Mouse (Mus musculus) kidney, postnatal 0 days (tissue): ENCODE results near the gene Slc39a7. TPM values are rescaled to one million over a fixed set of nuclear protein-coding genes. Genes with fewer than 3 reads are reported as not detected.
"Not testable (repeated sequence)": the region's sequence is repeated elsewhere in the genome, so short reads cannot be mapped to it uniquely, and the experiment has no call there.

ENCODE experiments used
- ATAC-seq: fragments of 200-750 bp; cut with Nextera tagmentation; replicated peaks from 2 replicates; pipeline ENCODE4 v1.8.0; 2017; ENCODE audit warnings: low read depth, moderate number of reproducible peaks, moderate TSS enrichment, moderate library complexity; ENCODE audit not compliant: low FRiP score
- DNase-seq: peaks from one replicate; pipeline ENCODE4 v3.0.0-alpha.2; 2016; ENCODE audit warnings: low spot score
- H3K27ac ChIP-seq: fragments of 300-500 bp; sonication (generic); 2 replicates; pipeline ENCODE4 v1.5.1; 2014; ENCODE audit warnings: mild to moderate bottlenecking
- H3K27me3 ChIP-seq: fragments of 300-500 bp; sonication (generic); 2 replicates; pipeline ENCODE4 v1.6.1; 2014; ENCODE audit warnings: low read length, mixed read lengths; ENCODE audit not compliant: insufficient read depth
- H3K36me3 ChIP-seq: fragments of 300-500 bp; sonication (generic); 2 replicates; pipeline ENCODE4 v1.6.1; 2014; ENCODE audit warnings: low read length, mixed read lengths; ENCODE audit not compliant: insufficient read depth
- H3K4me1 ChIP-seq: fragments of 300-500 bp; sonication (generic); replicated peaks from 2 replicates; pipeline ENCODE4 v1.6.1; 2014; ENCODE audit warnings: antibody characterized with exemption, low read length, mixed read lengths; ENCODE audit not compliant: insufficient read depth
- H3K4me2 ChIP-seq: fragments of 300-500 bp; sonication (generic); 2 replicates; pipeline ENCODE4 v1.6.1; 2014; ENCODE audit warnings: mild to moderate bottlenecking, low read length, moderate library complexity, mixed read lengths
- H3K4me3 ChIP-seq: fragments of 300-500 bp; sonication (generic); replicated peaks from 2 replicates; pipeline ENCODE4 v1.5.1; 2014; ENCODE audit warnings: low read depth, low read length
- H3K9ac ChIP-seq: fragments of 300-500 bp; sonication (generic); 2 replicates; pipeline ENCODE4 v1.6.1; 2014; ENCODE audit warnings: low read depth, low read length
- H3K9me3 ChIP-seq: fragments of 300-500 bp; sonication (generic); replicated peaks from 2 replicates; pipeline ENCODE4 v1.6.1; 2016; ENCODE audit warnings: low read length, inconsistent platforms, mixed read lengths
- CTCF ChIP-seq: IDR thresholded peaks from 2 replicates; pipeline ENCODE4 v1.5.1; 2016; ENCODE audit warnings: antibody characterized with exemption, low read depth, mild to moderate bottlenecking, moderate library complexity
- WGBS: fragments of 180-500 bp; shearing (Covaris S2); extraction: QIAGEN DNeasy Blood & Tissue Kit; methylation state at CpG from one replicate; pipeline ENCODE4 v1.1.7; 2014; 5-methylcytosine and 5-hydroxymethylcytosine counted together
- microRNA counts: library from miRNA; unstranded; fragments of <30 nt; microRNA quantifications from one replicate; lab custom pipeline; 2015
- microRNA-seq: library from miRNA; unstranded; fragments of <30 nt; microRNA quantifications from one replicate; pipeline ENCODE4, GENCODE M21; 2016
- polyA plus RNA-seq: library from polyadenylated mRNA; unstranded; fragments of >200 nt; fragmentation: Nextera tagmentation; extraction: Ambion mirVana; gene quantifications from 2 replicates; pipeline ENCODE4 v1.2.1, GENCODE M21; 2015

Slc39a7 gene
- polyA plus RNA-seq, 1 experiment from 2014 or later: 149 TPM

DNA sequence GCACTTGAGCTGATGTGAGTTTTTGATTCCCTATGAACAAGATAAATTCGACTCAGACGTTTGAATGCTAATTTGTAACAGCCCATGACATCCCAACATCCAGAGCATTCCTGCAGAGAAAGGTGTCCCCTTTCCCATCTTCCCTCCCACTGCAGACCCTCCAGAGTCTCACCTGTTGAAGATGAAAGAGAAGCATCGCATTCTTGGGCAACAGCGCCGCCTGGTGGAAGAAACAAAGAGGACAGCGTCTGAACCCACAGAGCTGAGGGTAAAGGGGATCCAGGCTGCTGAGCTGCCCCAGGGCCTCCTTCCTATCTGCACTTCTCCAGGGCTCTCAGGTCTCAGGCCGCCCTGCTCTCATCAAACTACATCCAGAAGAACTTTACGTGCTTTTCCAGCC is 49.3 kb downstream of the Slc39a7 start:
- not testable (repeated sequence) for H3K9ac ChIP-seq, H3K4me3 ChIP-seq, H3K9me3 ChIP-seq, H3K27ac ChIP-seq, H3K36me3 ChIP-seq, ATAC-seq, H3K4me1 ChIP-seq, H3K27me3 ChIP-seq
- 12% methylated on average over 8 of the region's 8 CpGs for WGBS
- peak; percentile 39 for DNase-seq
- peak; percentile 94 for TF ChIP-seq CTCF
- peak overlapping the region; percentile 66; the same call in 1 of the 2 replicates for H3K4me2 ChIP-seq

DNA sequence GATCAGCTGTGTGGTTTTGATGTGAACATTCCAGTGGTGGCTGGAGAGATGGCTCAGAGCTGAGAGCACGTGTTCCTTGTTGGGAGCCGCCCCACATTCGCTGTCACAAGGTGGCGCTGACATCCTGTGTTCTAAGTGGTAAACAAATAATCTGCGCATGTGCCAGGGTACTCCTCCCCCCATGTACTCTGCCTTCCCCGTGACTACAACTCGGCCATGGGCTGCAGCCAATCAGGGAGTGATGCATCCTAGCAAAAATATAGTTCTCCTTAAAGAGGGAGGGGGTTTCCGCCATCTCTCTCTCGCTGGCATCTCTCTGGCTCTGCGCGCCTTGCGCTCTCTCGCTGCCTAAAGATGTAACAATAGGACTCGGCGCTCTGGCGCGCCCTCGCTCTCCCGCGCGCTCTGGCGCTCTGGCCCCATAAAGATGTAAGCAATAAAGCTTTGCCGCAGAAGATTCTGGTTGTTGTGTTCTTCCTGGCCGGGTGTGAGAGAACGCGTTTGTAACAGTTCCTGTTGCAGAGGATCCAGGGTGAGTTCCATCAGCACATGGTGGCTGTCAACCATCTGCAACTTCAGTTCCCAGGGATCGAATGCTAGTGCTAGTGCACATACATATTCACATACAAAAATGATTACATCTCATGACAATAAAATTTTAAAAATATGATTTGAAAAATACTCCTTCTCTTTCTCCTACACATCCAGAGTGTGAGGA is 50.1 kb downstream of the Slc39a7 start:
- peak; percentile 84 for ATAC-seq
- WGBS: under 1% methylated on average over 27 of the region's 27 CpGs
- peak overlapping the region; percentile 57; the same call in 1 of the 2 replicates for H3K9ac ChIP-seq

DNA sequence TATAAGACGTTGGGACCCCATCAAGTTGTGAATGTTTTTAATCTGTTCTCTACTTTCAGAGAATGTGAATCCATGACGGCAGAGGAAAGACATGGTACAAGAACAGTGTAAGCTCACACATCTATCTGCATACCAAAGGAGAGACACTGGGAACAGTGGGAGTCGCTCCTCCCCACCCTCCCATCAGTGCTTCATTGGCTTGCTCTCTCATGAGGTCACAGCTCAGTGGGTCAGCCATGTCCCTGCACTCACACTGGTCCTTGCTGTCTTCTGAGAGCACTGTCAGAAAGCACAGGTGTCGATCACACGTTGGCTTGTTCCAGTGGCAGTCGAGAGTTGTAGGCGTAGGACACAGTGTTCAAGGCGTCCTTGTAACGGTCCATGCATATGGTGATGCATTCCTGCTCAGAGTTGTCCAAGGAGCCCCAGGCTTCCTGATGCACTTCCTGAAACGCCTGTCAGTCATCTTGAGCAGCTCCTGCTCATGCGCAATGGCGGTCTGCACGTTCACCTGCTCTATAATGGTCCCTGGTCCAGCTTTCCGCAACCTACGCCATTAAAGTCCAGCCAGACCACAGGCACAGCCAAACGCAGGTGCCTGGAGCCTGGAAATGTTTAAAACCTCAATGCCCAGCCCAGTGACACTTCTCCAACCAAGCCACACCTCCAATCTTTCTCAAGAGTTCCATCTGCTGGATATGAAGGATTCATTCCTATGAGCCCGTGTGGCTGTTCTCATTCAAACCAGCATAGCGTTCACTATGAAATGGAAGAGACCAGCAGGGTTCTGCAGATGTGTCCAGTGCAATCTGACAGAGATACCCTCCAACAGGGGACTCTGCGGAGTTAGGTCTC is 51.1 kb downstream of the Slc39a7 start:
- 70% methylated on average over 19 of the region's 19 CpGs for WGBS
- no peak for DNase-seq
- H3K9me3 ChIP-seq: no peaks in the 10 kb centered on the region
- H3K4me2 ChIP-seq: no peak overlapping the region
- H3K36me3 ChIP-seq: no peaks in the 10 kb centered on the region
- H3K27ac ChIP-seq: peak overlapping the region; percentile 26; the same call in 1 of the 2 replicates
- ATAC-seq: no peak; the same call in 1 of the 2 replicates
- no peak overlapping the region for H3K4me3 ChIP-seq
- peaks cover 10% of the 10 kb centered on the region; the same call in 1 of the 2 replicates for H3K4me1 ChIP-seq
- peaks cover 6% of the 10 kb centered on the region; the same call in 1 of the 2 replicates for H3K27me3 ChIP-seq
- no peak overlapping the region for H3K9ac ChIP-seq
- no peak for TF ChIP-seq CTCF

More for the DNA sequence above, 50.1 kb downstream of the Slc39a7 start:
- peak overlapping the region; percentile 66 for H3K4me2 ChIP-seq
- H3K4me1 ChIP-seq, H3K27me3 ChIP-seq, H3K9me3 ChIP-seq, H3K36me3 ChIP-seq: not testable (repeated sequence)
- peak; percentile 74 for TF ChIP-seq CTCF
- peak overlapping the region; percentile 89 for H3K27ac ChIP-seq
- H3K4me3 ChIP-seq: peak overlapping the region; percentile 45
- peak; percentile 99 for DNase-seq

DNA sequence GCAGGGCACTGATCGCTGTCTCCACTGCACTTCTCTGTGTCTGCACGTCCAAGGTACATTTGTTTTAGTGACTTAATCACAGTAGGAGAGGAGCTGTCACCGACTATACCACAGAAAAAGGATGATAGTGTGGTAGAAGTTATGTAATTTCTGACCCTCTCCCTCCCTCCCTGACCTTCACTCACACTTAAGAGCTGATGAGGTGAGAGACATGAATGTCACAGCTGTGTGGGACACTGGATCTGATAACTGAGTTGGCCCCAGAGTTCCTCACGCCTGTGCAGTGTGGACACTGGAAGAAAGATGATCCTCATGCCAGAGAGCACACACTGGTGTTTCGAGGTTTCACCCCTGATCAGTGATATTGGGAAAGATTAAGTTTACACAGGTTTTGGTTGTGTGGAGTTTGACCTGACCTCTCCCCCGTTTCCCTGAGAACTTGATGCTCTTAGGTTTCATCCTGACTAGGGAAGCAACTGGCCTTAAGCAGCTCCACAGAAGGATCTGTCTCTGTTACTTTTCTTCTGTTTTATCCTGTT is 51.9 kb downstream of the Slc39a7 start:
- H3K27me3 ChIP-seq: peaks cover 6% of the 10 kb centered on the region; the same call in 1 of the 2 replicates
- no peak overlapping the region for H3K9ac ChIP-seq
- DNase-seq: no peak
- WGBS: 62% methylated on average over 6 of the region's 6 CpGs
- H3K9me3 ChIP-seq: no peaks in the 10 kb centered on the region
- peaks cover 10% of the 10 kb centered on the region; the same call in 1 of the 2 replicates for H3K4me1 ChIP-seq
- H3K27ac ChIP-seq: no peak overlapping the region
- no peak overlapping the region for H3K4me3 ChIP-seq
- no peak for ATAC-seq
- no peak overlapping the region for H3K4me2 ChIP-seq
- TF ChIP-seq CTCF: no peak
- no peaks in the 10 kb centered on the region for H3K36me3 ChIP-seq

DNA sequence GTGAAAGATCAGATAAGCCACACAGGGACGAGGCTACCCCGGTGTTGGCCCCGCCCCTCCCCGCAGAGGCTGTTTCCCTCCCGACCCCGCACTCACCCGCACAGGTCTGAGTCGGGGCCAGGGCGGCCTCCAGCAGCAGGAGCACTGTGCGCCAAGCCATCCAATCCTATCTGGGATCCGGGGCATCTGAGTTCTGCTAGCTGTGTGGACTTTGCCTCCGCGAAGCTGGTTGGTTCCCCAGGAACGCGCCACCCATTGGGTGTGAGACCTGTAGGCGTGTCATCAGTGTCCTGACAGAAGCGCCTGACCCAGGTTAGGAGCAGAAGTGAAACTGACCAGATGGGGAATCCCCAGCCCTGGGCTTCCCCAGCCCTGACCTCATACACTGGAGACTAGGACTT is 52.9 kb downstream of the Slc39a7 start:
- TF ChIP-seq CTCF: 0 out of 2 replicates have a peak, but pooled peaks have one; percentile 1
- 2% methylated on average over 15 of the region's 17 CpGs for WGBS
- peaks cover 6% of the 10 kb centered on the region; the same call in 1 of the 2 replicates for H3K27me3 ChIP-seq

More for the DNA sequence above, 52.9 kb downstream of the Slc39a7 start:
- ATAC-seq (peak; percentile 87), DNase-seq (peak; percentile 56)
- no peaks in the 10 kb centered on the region for H3K9me3 ChIP-seq
- H3K4me1 ChIP-seq: peaks cover 10% of the 10 kb centered on the region; the same call in 1 of the 2 replicates
- H3K27ac ChIP-seq: no peak overlapping the region
- H3K36me3 ChIP-seq: no peaks in the 10 kb centered on the region
- peak overlapping the region; percentile 50 for H3K9ac ChIP-seq
- peak overlapping the region; percentile 38 for H3K4me3 ChIP-seq
- H3K4me2 ChIP-seq: peak overlapping the region; percentile 75

MicroRNAs encoded within 50 kb of the gene (microRNA counts, 519-probe panel; counts per million panel counts)
- 330 counts per million, percentile 68 among the panel's probes with 10 or more counts for microRNA mmu-miR-219 (lab: Ali Mortazavi, UCI)

Small RNA genes lying within 50 kb of the gene (microRNA-seq; reads per million reads assigned to microRNA genes)
- gene Mir219a-1: not detected
- not detected for gene Mir219c

Other genes starting within 250 kb of the Slc39a7 start
- 51.4 and 58.9 TPM in 2 replicates for gene Angptl4, start 249.9 kb downstream of the Slc39a7 start, polyA plus RNA-seq
- gene Kank3, start 221.2 kb downstream of the Slc39a7 start, polyA plus RNA-seq: 57.5 and 70.4 TPM in 2 replicates
- 1,262 and 1,465 TPM in 2 replicates for gene Rps28, start 207.1 kb downstream of the Slc39a7 start, polyA plus RNA-seq
- gene Ndufa7, start 207.1 kb downstream of the Slc39a7 start, polyA plus RNA-seq: 574 and 620 TPM in 2 replicates
- 101 and 109 TPM in 2 replicates for gene Cd320, start 188.6 kb downstream of the Slc39a7 start, polyA plus RNA-seq
- gene Gm7029, start 157.8 kb downstream of the Slc39a7 start, polyA plus RNA-seq: not detected in 2 replicates
- gene Kifc1, start 141.0 kb downstream of the Slc39a7 start, polyA plus RNA-seq: 3.4 TPM in 2 replicates
- 0.29 TPM in 1 of 2 replicates, not detected in the other for gene Platr17, start 126.5 kb downstream of the Slc39a7 start, polyA plus RNA-seq
- 33.4 and 39.5 TPM in 2 replicates for gene Daxx, start 122.3 kb downstream of the Slc39a7 start, polyA plus RNA-seq
- gene Tapbp, start 115.8 kb downstream of the Slc39a7 start, polyA plus RNA-seq: 50.6 and 53.2 TPM in 2 replicates
- 19.8 TPM in 2 replicates for gene Zbtb22, start 115.8 kb downstream of the Slc39a7 start, polyA plus RNA-seq
- 22.2 TPM in 2 replicates for gene Rgl2, start 102.1 kb downstream of the Slc39a7 start, polyA plus RNA-seq
- gene Pfdn6, start 91.3 kb downstream of the Slc39a7 start, polyA plus RNA-seq: 147 and 150 TPM in 2 replicates
- 20.1 and 20.3 TPM in 2 replicates for gene Wdr46, start 91.0 kb downstream of the Slc39a7 start, polyA plus RNA-seq
- gene B3galt4, start 80.2 kb downstream of the Slc39a7 start, polyA plus RNA-seq: 6.7 and 8.1 TPM in 2 replicates
- gene Vps52, start 75.9 kb downstream of the Slc39a7 start, polyA plus RNA-seq: 37.7 and 40.7 TPM in 2 replicates
- 2,059 and 2,304 TPM in 2 replicates for gene Rps18, start 75.7 kb downstream of the Slc39a7 start, polyA plus RNA-seq
- gene H2-K1, start 31.3 kb downstream of the Slc39a7 start, polyA plus RNA-seq: 76.0 and 82.2 TPM in 2 replicates
- 17.9 and 23.3 TPM in 2 replicates for gene Ring1, start 7.0 kb downstream of the Slc39a7 start, polyA plus RNA-seq
- gene H2-Ke6, start 3.6 kb downstream of the Slc39a7 start, polyA plus RNA-seq: 64.9 and 65.7 TPM in 2 replicates
- 42.3 and 46.1 TPM in 2 replicates for gene Rxrb, start 130 bp upstream of the Slc39a7 start, polyA plus RNA-seq
- gene Col11a2, start 7.8 kb upstream of the Slc39a7 start, polyA plus RNA-seq: 1.4 and 1.6 TPM in 2 replicates
- gene H2-Oa, start 60.7 kb upstream of the Slc39a7 start, polyA plus RNA-seq: 0.83 and 0.95 TPM in 2 replicates
- 18.6 and 20.6 TPM in 2 replicates for gene H2-DMa, start 87.9 kb upstream of the Slc39a7 start, polyA plus RNA-seq
- gene Brd2, start 91.0 kb upstream of the Slc39a7 start, polyA plus RNA-seq: 90.2 and 100 TPM in 2 replicates
- 15.3 and 19.4 TPM in 2 replicates for gene H2-DMb2, start 111.6 kb upstream of the Slc39a7 start, polyA plus RNA-seq
- gene H2-DMb1, start 121.4 kb upstream of the Slc39a7 start, polyA plus RNA-seq: 12.9 and 13.5 TPM in 2 replicates
- gene Tap1, start 155.9 kb upstream of the Slc39a7 start, polyA plus RNA-seq: 8.5 and 8.8 TPM in 2 replicates
- gene Psmb9, start 156.1 kb upstream of the Slc39a7 start, polyA plus RNA-seq: 5.9 TPM in 2 replicates
- gene Psmb8, start 166.0 kb upstream of the Slc39a7 start, polyA plus RNA-seq: 17.7 and 21.6 TPM in 2 replicates
- 8.8 TPM in 2 replicates for gene Tap2, start 171.8 kb upstream of the Slc39a7 start, polyA plus RNA-seq
- 0.11 and 0.18 TPM in 2 replicates for gene H2-Ob, start 207.2 kb upstream of the Slc39a7 start, polyA plus RNA-seq
- gene H2-Ab1, start 226.0 kb upstream of the Slc39a7 start, polyA plus RNA-seq: 48.2 and 49.7 TPM in 2 replicates